Comparison of ENCODE assay signal across 10 mouse cellular contexts in genomic region chrX:139217776-139218175, GRCm38 (mm10). TPM values are rescaled to one million over a fixed set of nuclear protein-coding genes. Genes with fewer than 3 reads are reported as not detected.
A peak's percentile ranks its signal among the peaks of the same experiment; 100 is the strongest.
DNase-seq lines count a peak whose midpoint lies in the region; ATAC-seq and TF ChIP-seq lines count a peak whose summit lies in the region.
"Had no signal": no experiment of that assay in that cellular context is flagged by ENCODE, and none has a peak within 500 bp of the region (broad histone marks: within the 10 kb centered on the region; RNA-seq: fewer than 3 reads in every experiment).

No protein-coding gene starts in this region.

- no peak for DNase-seq in liver, embryonic 11.5 days (ENCODE audit: low spot score)
- no peak for DNase-seq in liver
- no peak for DNase-seq in heart, postnatal 0 days (ENCODE audit: low spot score)
- DNase-seq in kidney, postnatal 36 days, result peak; percentile 24 to 45
- DNase-seq in adrenal gland, postnatal 36 days, result no peak
- no peak for DNase-seq in urinary bladder, postnatal 10 days (ENCODE audit: low spot score)
- no peak for DNase-seq in urinary bladder, postnatal 36 days (ENCODE audit: low spot score in 2 of 2)

- peak overlapping the region; percentile 61 for H3K4me2 ChIP-seq in liver, embryonic 11.5 days
- H3K4me2 ChIP-seq in heart, postnatal 0 days (ENCODE audit: low read depth, low read length), result peak overlapping the region; percentile 60
- H3K4me2 ChIP-seq in neural tube, embryonic 15.5 days, result peak overlapping the region; percentile 54

- 0 out of 2 replicates have a peak, but pooled peaks cover 6% of the 10 kb centered on the region for H3K4me1 ChIP-seq in liver, embryonic 11.5 days (replicated peaks; ENCODE audit: control insufficient read depth, insufficient read depth, low read length)
- peaks cover 2% of the 10 kb centered on the region; the same call in 1 of the 2 replicates for H3K4me1 ChIP-seq in heart, postnatal 0 days (ENCODE audit: control insufficient read depth, insufficient read depth)
- no peaks in the 10 kb centered on the region for H3K4me1 ChIP-seq in neural tube, embryonic 15.5 days

- no peaks in the 10 kb centered on the region for H3K27me3 ChIP-seq in liver, embryonic 11.5 days (replicated peaks; ENCODE audit: control insufficient read depth, insufficient read depth, low read length)
- H3K27me3 ChIP-seq in heart, postnatal 0 days (ENCODE audit: control insufficient read depth, insufficient read depth, low read length), result no peaks in the 10 kb centered on the region
- H3K27me3 ChIP-seq in neural tube, embryonic 15.5 days (replicated peaks), result no peaks in the 10 kb centered on the region; the same call in 1 of the 2 replicates

- H3K36me3 ChIP-seq in liver, embryonic 11.5 days (ENCODE audit: control insufficient read depth, insufficient read depth, low read length), result no peaks in the 10 kb centered on the region
- no peaks in the 10 kb centered on the region for H3K36me3 ChIP-seq in heart, postnatal 0 days (replicated peaks; ENCODE audit: control insufficient read depth, insufficient read depth, low read length)
- H3K36me3 ChIP-seq in neural tube, embryonic 15.5 days, result no peaks in the 10 kb centered on the region

- 64% methylated on average over 10 of the region's 10 CpGs for WGBS in liver, embryonic 11.5 days
- 25% methylated on average over 10 of the region's 10 CpGs for WGBS in heart, postnatal 0 days
- WGBS in neural tube, embryonic 15.5 days, result 54% methylated on average over 10 of the region's 10 CpGs

- peak overlapping the region; percentile 37; the same call in 1 of the 2 replicates for H3K4me3 ChIP-seq in liver, embryonic 11.5 days (ENCODE audit: low read depth, low read length)
- peak overlapping the region; percentile 57 for H3K4me3 ChIP-seq in heart, postnatal 0 days (ENCODE audit: low read depth, low read length)
- peak overlapping the region; percentile 41 for H3K4me3 ChIP-seq in neural tube, embryonic 15.5 days (replicated peaks)

- no peak for TF ChIP-seq CTCF in heart, postnatal 0 days (IDR thresholded peaks at IDR 0.05; ENCODE audit: low read depth)

- no peak overlapping the region for H3K27ac ChIP-seq in liver, embryonic 11.5 days (ENCODE audit: low read depth, low read length)
- H3K27ac ChIP-seq in heart, postnatal 0 days (ENCODE audit: low read depth), result peak overlapping the region; percentile 41; the same call in 1 of the 2 replicates
- no peak overlapping the region for H3K27ac ChIP-seq in neural tube, embryonic 15.5 days (replicated peaks)

- H3K9ac ChIP-seq in liver, embryonic 11.5 days (ENCODE audit: low read depth, low read length), result no peak overlapping the region
- peak overlapping the region; percentile 46 for H3K9ac ChIP-seq in heart, postnatal 0 days (replicated peaks; ENCODE audit: low read depth, low read length)
- H3K9ac ChIP-seq in neural tube, embryonic 15.5 days (replicated peaks), result 0 out of 2 replicates have a peak overlapping the region, but pooled peaks have one; percentile 11

- no peak for ATAC-seq in liver, embryonic 11.5 days (replicated peaks; ENCODE audit: low FRiP score)
- ATAC-seq in heart, postnatal 0 days (ENCODE audit: insufficient read depth, low read depth), result no peak
- ATAC-seq in neural tube, embryonic 15.5 days (ENCODE audit: low FRiP score), result no peak

- no peaks in the 10 kb centered on the region for H3K9me3 ChIP-seq in liver, embryonic 11.5 days (ENCODE audit: control insufficient read depth, low read length)
- H3K9me3 ChIP-seq in heart, postnatal 0 days (replicated peaks; ENCODE audit: control insufficient read depth, low read length), result no peaks in the 10 kb centered on the region
- H3K9me3 ChIP-seq in neural tube, embryonic 15.5 days (replicated peaks), result no peaks in the 10 kb centered on the region

- TF ChIP-seq EP300 in heart, postnatal 0 days (IDR thresholded peaks at IDR 0.05; ENCODE audit: low read depth), result no peak

RNA-seq across cellular contexts. Expression of gene Mum1l1, which starts 7.9 kb away (rescaled TPM):
- polyA plus RNA-seq in liver, embryonic 11.5 days (2014; fragmentation: Nextera tagmentation; extraction: Ambion mirVana), result 10.9 and 13.7 TPM in 2 replicates
- 8.4 and 12.2 TPM in 2 replicates for total RNA-seq in heart, postnatal 0 days (2014; rRNA removed; ENCODE audit: low replicate concordance)
- 16.0 and 16.9 TPM in 2 replicates for polyA plus RNA-seq in heart, postnatal 0 days (2015; fragmentation: Nextera tagmentation; extraction: Ambion mirVana)
- 12.5 and 13.6 TPM in 2 replicates for polyA plus RNA-seq in neural tube, embryonic 15.5 days (2015; fragmentation: Nextera tagmentation; extraction: Ambion mirVana)
- total RNA-seq in adrenal gland, postnatal 36 days (2021), result 1 to 10 TPM; 3.5 to 4.6 TPM

RNA-seq across cellular contexts. Expression of gene 4933428M09Rik, which starts 38.7 kb away (rescaled TPM):
- not detected in 2 replicates for polyA plus RNA-seq in liver, embryonic 11.5 days (2014; fragmentation: Nextera tagmentation; extraction: Ambion mirVana)
- not detected in 2 replicates for total RNA-seq in heart, postnatal 0 days (2014; rRNA removed; ENCODE audit: low replicate concordance)
- polyA plus RNA-seq in heart, postnatal 0 days (2015; fragmentation: Nextera tagmentation; extraction: Ambion mirVana), result not detected in 2 replicates
- polyA plus RNA-seq in neural tube, embryonic 15.5 days (2015; fragmentation: Nextera tagmentation; extraction: Ambion mirVana), result not detected in 2 replicates
- total RNA-seq in adrenal gland, postnatal 36 days (2021), result not detected
- total RNA-seq: common myeloid progenitor, adult 5-6 weeks; liver, adult 2 months had no signal
- polyA plus RNA-seq: liver, adult 2 months had no signal

Comparison
In these comparisons a context has a peak if more than half of its experiments do, and no peak if none do; other contexts are left out.
1. DNase-seq: peak in kidney, postnatal 36 days (2 of 2); none in liver, embryonic 11.5 days (single experiment), liver (single experiment), heart, postnatal 0 days (single experiment), adrenal gland, postnatal 36 days (0 of 2), urinary bladder, postnatal 10 days (single experiment) and urinary bladder, postnatal 36 days (0 of 2).
2. Peak in every context shown above with its lines, with median percentiles within 50 percentile points of each other: H3K4me2 ChIP-seq and H3K4me3 ChIP-seq.